Mouse (Mus musculus): ENCODE data around the gene Gm36245. TPM values are rescaled to one million over a fixed set of nuclear protein-coding genes. Genes with fewer than 3 reads are reported as not detected.

Gene Gm36245
- polyA plus RNA-seq (2016; fragmentation: Nextera tagmentation; extraction: Ambion mirVana), result not detected in 2 replicates

GRCm38 (mm10) chr15:77598958-77599357 is at the start of gene Gm36245:
Gene Gm36245 (plus strand): TSS chr15:77599258.
- no peak within 1 kb of the TSS for H3K4me2 ChIP-seq
- H3K9me3 ChIP-seq, result no peaks in the 10 kb centered on the region
- ATAC-seq (ENCODE audit: insufficient number of reproducible peaks, insufficient read depth, low FRiP score, low TSS enrichment, low read depth), result no peak
- no peaks in the 10 kb centered on the region for H3K27me3 ChIP-seq
- 94% methylated on average over 1 of the region's 1 CpGs for WGBS
- H3K36me3 ChIP-seq, result no peaks in the 10 kb centered on the region
- H3K4me1 ChIP-seq (replicated peaks), result no peaks in the 10 kb centered on the region
- H3K4me3 ChIP-seq (replicated peaks), result no peak within 1 kb of the TSS
- H3K27ac ChIP-seq, result no peak within 1 kb of the TSS
- H3K9ac ChIP-seq (replicated peaks), result no peak within 1 kb of the TSS

GRCm38 (mm10) chr15:77561792-77562191 is 37.3 kb upstream of the Gm36245 start, which contains the start of gene 1700025B11Rik:
Gene 1700025B11Rik (minus strand): TSS chr15:77561892.
- Histone ChIP-seq H3K4me2 (no peak within 1 kb of the TSS), H3K4me3 (replicated peaks) (no peak within 1 kb of the TSS), H3K4me1 (replicated peaks) (no peaks in the 10 kb centered on the region), H3K36me3 (no peaks in the 10 kb centered on the region), H3K27me3 (no peaks in the 10 kb centered on the region), H3K27ac (no peak within 1 kb of the TSS), H3K9ac (replicated peaks) (no peak within 1 kb of the TSS), H3K9me3 (no peaks in the 10 kb centered on the region)
- no peak for ATAC-seq (ENCODE audit: insufficient number of reproducible peaks, insufficient read depth, low FRiP score, low TSS enrichment, low read depth)

- Histone ChIP-seq H3K4me1 (replicated peaks) (no peaks in the 10 kb centered on the region), H3K9ac (replicated peaks) (no peak overlapping the region), H3K4me2 (no peak overlapping the region), H3K27ac (no peak overlapping the region), H3K36me3 (no peaks in the 10 kb centered on the region), H3K27me3 (no peaks in the 10 kb centered on the region), H3K9me3 (no peaks in the 10 kb centered on the region), H3K4me3 (replicated peaks) (no peak overlapping the region)
- ATAC-seq (ENCODE audit: insufficient number of reproducible peaks, insufficient read depth, low FRiP score, low TSS enrichment, low read depth), result no peak
Observed at GRCm38 (mm10) chr15:77563219-77563618, 35.8 kb upstream of the Gm36245 start.

GRCm38 (mm10) chr15:77578801-77579200 is 20.3 kb upstream of the Gm36245 start:
- Histone ChIP-seq H3K27me3 (no peaks in the 10 kb centered on the region), H3K27ac (no peak overlapping the region), H3K4me3 (replicated peaks) (no peak overlapping the region), H3K9me3 (peaks cover 8% of the 10 kb centered on the region), H3K4me1 (replicated peaks) (no peaks in the 10 kb centered on the region), H3K4me2 (no peak overlapping the region), H3K36me3 (no peaks in the 10 kb centered on the region), H3K9ac (replicated peaks) (no peak overlapping the region)
- WGBS, result 88% methylated on average over 2 of the region's 2 CpGs
- ATAC-seq (ENCODE audit: insufficient number of reproducible peaks, insufficient read depth, low FRiP score, low TSS enrichment, low read depth), result no peak

GRCm38 (mm10) chr15:77579311-77579710 is 19.7 kb upstream of the Gm36245 start:
- no peaks in the 10 kb centered on the region for H3K4me1 ChIP-seq (replicated peaks)
- WGBS, result 85% methylated on average over 4 of the region's 4 CpGs
- H3K9ac ChIP-seq (replicated peaks), result no peak overlapping the region
- H3K4me3 ChIP-seq (replicated peaks), result no peak overlapping the region
- H3K27me3 ChIP-seq, result no peaks in the 10 kb centered on the region
- H3K9me3 ChIP-seq, result peaks cover 9% of the 10 kb centered on the region
- no peak overlapping the region for H3K4me2 ChIP-seq
- no peaks in the 10 kb centered on the region for H3K36me3 ChIP-seq
- no peak overlapping the region for H3K27ac ChIP-seq
- no peak for ATAC-seq (ENCODE audit: insufficient number of reproducible peaks, insufficient read depth, low FRiP score, low TSS enrichment, low read depth)

- ATAC-seq (ENCODE audit: insufficient number of reproducible peaks, insufficient read depth, low FRiP score, low TSS enrichment, low read depth), result no peak
- Histone ChIP-seq H3K27me3 (no peaks in the 10 kb centered on the region), H3K27ac (no peak overlapping the region), H3K9me3 (peaks cover 9% of the 10 kb centered on the region), H3K4me2 (no peak overlapping the region), H3K4me3 (replicated peaks) (no peak overlapping the region), H3K4me1 (replicated peaks) (no peaks in the 10 kb centered on the region), H3K36me3 (no peaks in the 10 kb centered on the region), H3K9ac (replicated peaks) (no peak overlapping the region)
- 71% methylated on average over 1 of the region's 1 CpGs for WGBS
Observed at GRCm38 (mm10) chr15:77581681-77582080, 17.4 kb upstream of the Gm36245 start.

GRCm38 (mm10) chr15:77587026-77587425 is 12.0 kb upstream of the Gm36245 start:
- H3K9ac ChIP-seq (replicated peaks), result no peak overlapping the region
- H3K36me3 ChIP-seq, result no peaks in the 10 kb centered on the region
- no peak for ATAC-seq (ENCODE audit: insufficient number of reproducible peaks, insufficient read depth, low FRiP score, low TSS enrichment, low read depth)
- no peaks in the 10 kb centered on the region for H3K27me3 ChIP-seq
- H3K4me2 ChIP-seq, result no peak overlapping the region
- no peak overlapping the region for H3K4me3 ChIP-seq (replicated peaks)
- H3K4me1 ChIP-seq (replicated peaks), result no peaks in the 10 kb centered on the region
- H3K9me3 ChIP-seq, result peaks cover 9% of the 10 kb centered on the region
- H3K27ac ChIP-seq, result no peak overlapping the region

GRCm38 (mm10) chr15:77588981-77589380 is 10.1 kb upstream of the Gm36245 start:
- H3K9me3 ChIP-seq, result no peaks in the 10 kb centered on the region
- no peak overlapping the region for H3K4me3 ChIP-seq (replicated peaks)
- H3K4me1 ChIP-seq (replicated peaks), result no peaks in the 10 kb centered on the region
- H3K27ac ChIP-seq, result no peak overlapping the region
- H3K9ac ChIP-seq (replicated peaks), result no peak overlapping the region
- no peak for ATAC-seq (ENCODE audit: insufficient number of reproducible peaks, insufficient read depth, low FRiP score, low TSS enrichment, low read depth)
- no peaks in the 10 kb centered on the region for H3K36me3 ChIP-seq
- H3K4me2 ChIP-seq, result no peak overlapping the region
- no peaks in the 10 kb centered on the region for H3K27me3 ChIP-seq

GRCm38 (mm10) chr15:77590881-77591280 is 8.2 kb upstream of the Gm36245 start:
- Histone ChIP-seq H3K27ac (no peak overlapping the region), H3K9me3 (no peaks in the 10 kb centered on the region), H3K4me2 (no peak overlapping the region), H3K4me1 (replicated peaks) (no peaks in the 10 kb centered on the region), H3K9ac (replicated peaks) (no peak overlapping the region), H3K36me3 (no peaks in the 10 kb centered on the region), H3K4me3 (replicated peaks) (no peak overlapping the region), H3K27me3 (no peaks in the 10 kb centered on the region)
- WGBS, result 86% methylated on average over 2 of the region's 2 CpGs
- no peak for ATAC-seq (ENCODE audit: insufficient number of reproducible peaks, insufficient read depth, low FRiP score, low TSS enrichment, low read depth)

GRCm38 (mm10) chr15:77593557-77593956 is 5.5 kb upstream of the Gm36245 start:
- no peaks in the 10 kb centered on the region for H3K9me3 ChIP-seq
- no peak overlapping the region for H3K4me2 ChIP-seq
- no peaks in the 10 kb centered on the region for H3K4me1 ChIP-seq (replicated peaks)
- H3K4me3 ChIP-seq (replicated peaks), result no peak overlapping the region
- H3K36me3 ChIP-seq, result no peaks in the 10 kb centered on the region
- ATAC-seq (ENCODE audit: insufficient number of reproducible peaks, insufficient read depth, low FRiP score, low TSS enrichment, low read depth), result no peak
- no peaks in the 10 kb centered on the region for H3K27me3 ChIP-seq
- WGBS, result 60% methylated on average over 1 of the region's 1 CpGs
- H3K9ac ChIP-seq (replicated peaks), result no peak overlapping the region
- H3K27ac ChIP-seq, result no peak overlapping the region

GRCm38 (mm10) chr15:77595961-77596360 is 3.1 kb upstream of the Gm36245 start, which contains the start of gene Apol10b:
Gene Apol10b (minus strand): TSS chr15:77596125.
- no peak within 1 kb of the TSS for H3K4me3 ChIP-seq (replicated peaks)
- H3K4me1 ChIP-seq (replicated peaks), result no peaks in the 10 kb centered on the region
- no peaks in the 10 kb centered on the region for H3K9me3 ChIP-seq
- no peak within 1 kb of the TSS for H3K27ac ChIP-seq
- no peak within 1 kb of the TSS for H3K4me2 ChIP-seq
- no peaks in the 10 kb centered on the region for H3K36me3 ChIP-seq
- ATAC-seq (ENCODE audit: insufficient number of reproducible peaks, insufficient read depth, low FRiP score, low TSS enrichment, low read depth), result no peak
- H3K9ac ChIP-seq (replicated peaks), result no peak within 1 kb of the TSS
- WGBS, result 56% methylated on average over 5 of the region's 5 CpGs
- H3K27me3 ChIP-seq, result no peaks in the 10 kb centered on the region

- no peak for ATAC-seq (ENCODE audit: insufficient number of reproducible peaks, insufficient read depth, low FRiP score, low TSS enrichment, low read depth)
- H3K9ac ChIP-seq (replicated peaks), result no peak overlapping the region
- H3K9me3 ChIP-seq, result no peaks in the 10 kb centered on the region
- H3K36me3 ChIP-seq, result no peaks in the 10 kb centered on the region
- H3K4me2 ChIP-seq, result no peak overlapping the region
- no peaks in the 10 kb centered on the region for H3K4me1 ChIP-seq (replicated peaks)
- WGBS, result 53% methylated on average over 3 of the region's 3 CpGs
- no peaks in the 10 kb centered on the region for H3K27me3 ChIP-seq
- H3K4me3 ChIP-seq (replicated peaks), result no peak overlapping the region
- no peak overlapping the region for H3K27ac ChIP-seq
Observed at GRCm38 (mm10) chr15:77598429-77598828, 629 bp upstream of the Gm36245 start.
